Mouse (Mus musculus): ENCODE data around the gene Scn2b. TPM values are rescaled to one million over a fixed set of nuclear protein-coding genes. Genes with fewer than 3 reads are reported as not detected.

The Scn2b gene
- polyA plus RNA-seq, 1 experiment from 2014 or later: 3.2 TPM

GRCm38 (mm10) chr9:45140945-45141344 lies 23.4 kb downstream of the Scn2b start:
- no peaks in the 10 kb centered on the region for H3K36me3 ChIP-seq (ENCODE audit: control insufficient read depth, insufficient read depth, low read length)
- peaks cover 34% of the 10 kb centered on the region for H3K4me1 ChIP-seq (ENCODE audit: control insufficient read depth, insufficient read depth, low read length)
- ATAC-seq (replicated peaks; ENCODE audit: insufficient number of reproducible peaks, low FRiP score, low TSS enrichment): no peak
- no peak overlapping the region for H3K4me2 ChIP-seq
- H3K9me3 ChIP-seq (replicated peaks; ENCODE audit: control insufficient read depth, low read length): no peaks in the 10 kb centered on the region
- H3K27ac ChIP-seq (ENCODE audit: low read depth, low read length): no peak overlapping the region
- 58% methylated on average over 7 of the region's 7 CpGs for WGBS (ENCODE audit: insufficient replicate concordance)
- H3K27me3 ChIP-seq (ENCODE audit: control insufficient read depth, insufficient read depth, low read length): peaks cover 70% of the 10 kb centered on the region
- no peak overlapping the region for H3K9ac ChIP-seq (ENCODE audit: low read depth, low read length)
- no peak overlapping the region for H3K4me3 ChIP-seq (ENCODE audit: low read depth, low read length)

DNA sequence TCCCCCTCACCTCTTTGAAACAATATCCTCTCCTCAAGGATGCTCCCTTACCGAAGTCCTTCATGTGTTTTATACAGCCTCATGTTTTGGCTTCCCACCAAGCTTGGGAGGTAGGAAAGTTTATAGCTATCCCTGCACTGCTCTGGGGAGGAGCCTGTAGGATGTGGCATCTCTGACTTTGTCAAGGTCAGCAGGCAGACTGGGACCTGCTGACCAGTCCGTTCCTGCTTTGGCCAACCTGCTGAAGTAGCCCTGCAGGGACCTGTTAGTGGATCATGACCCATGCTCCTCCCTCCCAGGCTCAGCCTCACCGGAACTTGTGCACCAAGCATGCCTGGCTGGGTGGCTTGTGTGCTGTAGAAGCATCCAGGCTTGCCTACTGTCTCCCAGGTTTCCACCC lies 25.1 kb downstream of the Scn2b start:
- H3K27me3 ChIP-seq (ENCODE audit: control insufficient read depth, insufficient read depth, low read length): peaks cover 80% of the 10 kb centered on the region
- H3K9ac ChIP-seq (ENCODE audit: low read depth, low read length): no peak overlapping the region
- H3K4me2 ChIP-seq: no peak overlapping the region
- 54% methylated on average over 3 of the region's 3 CpGs for WGBS (ENCODE audit: insufficient replicate concordance)
- H3K9me3 ChIP-seq (replicated peaks; ENCODE audit: control insufficient read depth, low read length): no peaks in the 10 kb centered on the region
- ATAC-seq (replicated peaks; ENCODE audit: insufficient number of reproducible peaks, low FRiP score, low TSS enrichment): no peak
- no peak overlapping the region for H3K27ac ChIP-seq (ENCODE audit: low read depth, low read length)
- no peak overlapping the region for H3K4me3 ChIP-seq (ENCODE audit: low read depth, low read length)
- no peaks in the 10 kb centered on the region for H3K36me3 ChIP-seq (ENCODE audit: control insufficient read depth, insufficient read depth, low read length)
- peaks cover 18% of the 10 kb centered on the region for H3K4me1 ChIP-seq (ENCODE audit: control insufficient read depth, insufficient read depth, low read length)

GRCm38 (mm10) chr9:45145533-45146266 lies 28.1 kb downstream of the Scn2b start:
- Histone ChIP-seq H3K4me3 (ENCODE audit: low read depth, low read length) (peak overlapping the region; percentile 47), H3K4me2 (peak overlapping the region; percentile 81), H3K27ac (ENCODE audit: low read depth, low read length) (no peak overlapping the region), H3K36me3 (ENCODE audit: control insufficient read depth, insufficient read depth, low read length) (no peaks in the 10 kb centered on the region), H3K9ac (ENCODE audit: low read depth, low read length) (peak overlapping the region; percentile 31), H3K27me3 (ENCODE audit: control insufficient read depth, insufficient read depth, low read length) (peaks cover 72% of the 10 kb centered on the region), H3K9me3 (replicated peaks; ENCODE audit: control insufficient read depth, low read length) (no peaks in the 10 kb centered on the region), H3K4me1 (ENCODE audit: control insufficient read depth, insufficient read depth, low read length) (0 out of 2 replicates have a peak, but pooled peaks cover 5% of the 10 kb centered on the region)
- 6% methylated on average over 27 of the region's 27 CpGs for WGBS (ENCODE audit: insufficient replicate concordance)
- ATAC-seq (replicated peaks; ENCODE audit: insufficient number of reproducible peaks, low FRiP score, low TSS enrichment): no peak

DNA sequence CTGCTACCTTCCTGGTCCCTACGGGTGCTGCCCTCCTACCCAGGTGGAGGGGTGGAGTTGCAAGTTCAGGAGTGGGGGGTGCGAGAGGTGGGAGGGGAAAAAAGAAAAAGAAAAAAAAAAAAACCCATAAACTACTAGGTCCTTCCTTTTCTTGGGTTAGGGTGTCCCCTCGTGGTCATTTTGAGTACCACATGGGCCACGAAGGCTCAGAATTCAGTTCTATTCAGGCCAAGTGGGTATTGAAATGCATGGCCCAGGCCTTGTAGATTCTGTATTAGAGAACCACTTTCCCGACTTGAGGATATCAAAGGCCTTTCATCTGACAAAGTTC lies 28.6 kb downstream of the Scn2b start:
- Histone ChIP-seq H3K4me3 (ENCODE audit: low read depth, low read length) (peak overlapping the region; percentile 47), H3K27ac (ENCODE audit: low read depth, low read length) (no peak overlapping the region), H3K9me3 (replicated peaks; ENCODE audit: control insufficient read depth, low read length) (no peaks in the 10 kb centered on the region), H3K9ac (ENCODE audit: low read depth, low read length) (peak overlapping the region; percentile 31; the same call in 1 of the 2 replicates), H3K4me2 (peak overlapping the region; percentile 81), H3K4me1 (ENCODE audit: control insufficient read depth, insufficient read depth, low read length) (0 out of 2 replicates have a peak, but pooled peaks cover 5% of the 10 kb centered on the region), H3K27me3 (ENCODE audit: control insufficient read depth, insufficient read depth, low read length) (peaks cover 74% of the 10 kb centered on the region), H3K36me3 (ENCODE audit: control insufficient read depth, insufficient read depth, low read length) (no peaks in the 10 kb centered on the region)
- WGBS (ENCODE audit: insufficient replicate concordance): 2% methylated on average over 5 of the region's 5 CpGs
- no peak for ATAC-seq (replicated peaks; ENCODE audit: insufficient number of reproducible peaks, low FRiP score, low TSS enrichment)

DNA sequence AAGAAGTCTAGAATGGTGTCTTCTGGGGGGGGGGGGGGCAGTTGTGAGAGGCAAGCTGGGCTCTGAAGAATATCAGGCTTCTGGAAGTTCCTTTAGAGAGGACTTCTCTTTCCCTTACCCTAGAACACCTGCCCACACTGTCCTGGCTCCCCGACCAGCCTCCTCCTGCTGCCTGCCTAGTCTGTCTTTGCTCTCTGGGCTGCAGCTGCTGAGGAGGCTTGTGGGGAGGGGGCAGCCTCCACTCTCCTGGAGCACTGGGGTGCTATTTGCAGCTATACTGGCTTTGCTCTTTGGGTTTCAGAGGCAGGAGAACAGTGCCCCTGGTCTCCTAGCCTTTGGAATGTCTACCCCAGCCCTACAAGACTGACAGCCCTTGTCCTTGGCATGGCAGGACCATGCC lies 33.4 kb downstream of the Scn2b start:
- Histone ChIP-seq H3K4me2 (no peak overlapping the region), H3K4me1 (ENCODE audit: control insufficient read depth, insufficient read depth, low read length) (0 out of 2 replicates have a peak, but pooled peaks cover 1% of the 10 kb centered on the region), H3K27ac (ENCODE audit: low read depth, low read length) (no peak overlapping the region), H3K36me3 (ENCODE audit: control insufficient read depth, insufficient read depth, low read length) (no peaks in the 10 kb centered on the region), H3K9ac (ENCODE audit: low read depth, low read length) (no peak overlapping the region), H3K9me3 (replicated peaks; ENCODE audit: control insufficient read depth, low read length) (no peaks in the 10 kb centered on the region), H3K4me3 (ENCODE audit: low read depth, low read length) (no peak overlapping the region), H3K27me3 (ENCODE audit: control insufficient read depth, insufficient read depth, low read length) (peaks cover 39% of the 10 kb centered on the region)
- no peak for ATAC-seq (replicated peaks; ENCODE audit: insufficient number of reproducible peaks, low FRiP score, low TSS enrichment)
- 57% methylated on average over 1 of the region's 1 CpGs for WGBS (ENCODE audit: insufficient replicate concordance)

DNA sequence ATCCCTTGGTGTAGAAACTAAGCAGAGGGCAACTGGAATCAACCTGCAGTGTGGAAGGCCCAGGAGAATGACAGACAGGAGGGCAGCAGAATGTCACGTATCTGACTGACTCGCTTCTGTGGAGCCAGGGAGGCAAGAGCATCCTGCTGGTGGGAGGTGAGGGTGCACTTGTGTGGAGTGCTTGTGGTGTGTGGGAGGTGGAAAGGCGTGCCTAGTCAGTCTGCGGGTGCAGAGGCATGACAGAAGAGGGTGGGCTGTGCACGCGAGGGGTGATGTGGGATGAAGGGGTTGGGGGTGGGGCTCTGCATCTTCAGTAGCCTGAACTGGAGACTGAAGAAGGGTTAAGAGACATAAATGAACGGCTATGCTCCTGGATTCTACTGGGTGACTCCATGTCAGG lies 35.8 kb downstream of the Scn2b start:
- Histone ChIP-seq H3K36me3 (ENCODE audit: control insufficient read depth, insufficient read depth, low read length) (no peaks in the 10 kb centered on the region), H3K4me2 (no peak overlapping the region), H3K4me1 (ENCODE audit: control insufficient read depth, insufficient read depth, low read length) (no peaks in the 10 kb centered on the region), H3K27me3 (ENCODE audit: control insufficient read depth, insufficient read depth, low read length) (peaks cover 24% of the 10 kb centered on the region), H3K9ac (ENCODE audit: low read depth, low read length) (no peak overlapping the region), H3K27ac (ENCODE audit: low read depth, low read length) (no peak overlapping the region), H3K4me3 (ENCODE audit: low read depth, low read length) (no peak overlapping the region), H3K9me3 (replicated peaks; ENCODE audit: control insufficient read depth, low read length) (peaks cover 4% of the 10 kb centered on the region)
- WGBS (ENCODE audit: insufficient replicate concordance): 73% methylated on average over 7 of the region's 7 CpGs
- no peak for ATAC-seq (replicated peaks; ENCODE audit: insufficient number of reproducible peaks, low FRiP score, low TSS enrichment)

DNA sequence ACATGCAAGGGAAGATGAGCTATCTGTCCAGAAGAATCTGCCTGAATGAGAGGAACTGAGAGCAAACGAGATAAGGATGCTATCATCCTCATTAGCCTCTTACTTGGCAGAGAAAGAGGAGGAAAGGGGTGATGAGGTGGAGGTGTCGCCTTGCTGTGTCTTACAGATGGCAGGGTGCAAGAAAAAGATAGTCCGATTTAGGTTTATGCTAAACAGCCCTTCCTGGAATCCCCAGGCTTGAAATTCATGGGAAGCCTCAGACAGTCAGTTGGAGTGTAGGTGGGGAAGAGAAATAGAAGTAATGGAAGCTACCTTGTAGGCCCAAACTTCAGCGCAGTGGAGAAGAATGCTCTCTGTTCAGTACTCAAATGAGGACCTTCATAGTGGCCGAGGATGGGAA lies 50.3 kb downstream of the Scn2b start:
- no peaks in the 10 kb centered on the region for H3K27me3 ChIP-seq (ENCODE audit: control insufficient read depth, insufficient read depth, low read length)
- H3K4me3 ChIP-seq (ENCODE audit: low read depth, low read length): no peak overlapping the region
- no peak for ATAC-seq (replicated peaks; ENCODE audit: insufficient number of reproducible peaks, low FRiP score, low TSS enrichment)
- H3K9ac ChIP-seq (ENCODE audit: low read depth, low read length): no peak overlapping the region
- H3K9me3 ChIP-seq (replicated peaks; ENCODE audit: control insufficient read depth, low read length): 0 out of 2 replicates have a peak, but pooled peaks cover 3% of the 10 kb centered on the region
- 54% methylated on average over 5 of the region's 5 CpGs for WGBS (ENCODE audit: insufficient replicate concordance)
- H3K4me2 ChIP-seq: no peak overlapping the region
- no peak overlapping the region for H3K27ac ChIP-seq (ENCODE audit: low read depth, low read length)
- no peaks in the 10 kb centered on the region for H3K36me3 ChIP-seq (ENCODE audit: control insufficient read depth, insufficient read depth, low read length)
- no peaks in the 10 kb centered on the region for H3K4me1 ChIP-seq (ENCODE audit: control insufficient read depth, insufficient read depth, low read length)

DNA sequence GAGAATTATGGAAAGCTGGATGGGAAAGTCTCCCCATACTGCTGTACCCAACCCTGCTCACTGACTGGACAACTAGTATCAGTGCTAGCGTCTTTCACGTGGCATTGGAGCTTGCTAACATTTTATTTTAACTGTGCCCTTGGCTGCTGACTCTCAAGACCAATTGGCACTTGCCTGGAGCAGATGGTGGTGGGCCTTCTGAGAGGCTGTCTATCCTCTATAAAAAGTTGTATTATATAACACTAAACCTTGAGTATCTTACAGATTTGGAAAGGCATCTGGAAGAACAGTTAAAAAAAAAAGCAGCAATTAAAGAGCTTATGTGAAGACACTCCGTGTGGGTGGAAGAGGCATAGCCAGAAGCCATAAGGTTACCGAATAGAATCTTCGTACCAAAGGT lies 52.6 kb downstream of the Scn2b start:
- H3K4me2 ChIP-seq: no peak overlapping the region
- ATAC-seq (replicated peaks; ENCODE audit: insufficient number of reproducible peaks, low FRiP score, low TSS enrichment): no peak
- WGBS (ENCODE audit: insufficient replicate concordance): 81% methylated on average over 5 of the region's 5 CpGs
- H3K9me3 ChIP-seq (replicated peaks; ENCODE audit: control insufficient read depth, low read length): 0 out of 2 replicates have a peak, but pooled peaks cover 3% of the 10 kb centered on the region
- no peak overlapping the region for H3K4me3 ChIP-seq (ENCODE audit: low read depth, low read length)
- H3K27me3 ChIP-seq (ENCODE audit: control insufficient read depth, insufficient read depth, low read length): no peaks in the 10 kb centered on the region
- H3K36me3 ChIP-seq (ENCODE audit: control insufficient read depth, insufficient read depth, low read length): no peaks in the 10 kb centered on the region
- no peaks in the 10 kb centered on the region for H3K4me1 ChIP-seq (ENCODE audit: control insufficient read depth, insufficient read depth, low read length)
- no peak overlapping the region for H3K9ac ChIP-seq (ENCODE audit: low read depth, low read length)
- no peak overlapping the region for H3K27ac ChIP-seq (ENCODE audit: low read depth, low read length)

DNA sequence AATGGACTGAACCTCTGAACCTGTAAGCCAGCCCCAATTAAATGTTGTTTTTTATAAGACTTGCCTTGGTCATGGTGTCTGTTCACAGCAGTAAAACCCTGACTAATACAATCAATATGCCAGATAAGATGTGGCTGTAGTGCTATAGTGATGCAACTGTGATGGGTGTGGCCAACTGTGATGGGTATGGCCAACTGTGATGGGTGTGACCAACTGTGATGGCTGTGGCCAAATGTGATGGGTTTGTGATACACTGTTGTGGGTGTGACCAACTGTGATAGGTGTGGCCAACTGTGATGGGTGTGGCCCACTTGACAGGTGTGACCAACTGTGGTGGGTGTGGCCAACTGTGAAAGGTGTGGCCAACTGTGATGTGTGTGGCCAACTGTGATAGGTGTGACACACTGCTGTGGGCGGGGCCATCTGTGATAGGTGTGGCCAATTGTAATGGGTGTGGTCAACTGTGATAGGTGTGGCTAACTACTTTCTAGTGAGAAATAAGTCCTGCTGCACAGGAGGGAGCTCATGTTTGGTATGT lies 53.6 kb downstream of the Scn2b start:
- no peak overlapping the region for H3K4me3 ChIP-seq (ENCODE audit: low read depth, low read length)
- no peaks in the 10 kb centered on the region for H3K4me1 ChIP-seq (ENCODE audit: control insufficient read depth, insufficient read depth, low read length)
- no peak for ATAC-seq (replicated peaks; ENCODE audit: insufficient number of reproducible peaks, low FRiP score, low TSS enrichment)
- WGBS (ENCODE audit: insufficient replicate concordance): 79% methylated on average over 1 of the region's 1 CpGs
- no peak overlapping the region for H3K9ac ChIP-seq (ENCODE audit: low read depth, low read length)
- H3K4me2 ChIP-seq: no peak overlapping the region
- H3K27ac ChIP-seq (ENCODE audit: low read depth, low read length): no peak overlapping the region
- 0 out of 2 replicates have a peak, but pooled peaks cover 3% of the 10 kb centered on the region for H3K9me3 ChIP-seq (replicated peaks; ENCODE audit: control insufficient read depth, low read length)
- H3K36me3 ChIP-seq (ENCODE audit: control insufficient read depth, insufficient read depth, low read length): no peaks in the 10 kb centered on the region
- no peaks in the 10 kb centered on the region for H3K27me3 ChIP-seq (ENCODE audit: control insufficient read depth, insufficient read depth, low read length)
